Mouse (Mus musculus) myocyte (in vitro differentiated cells): ENCODE results near the gene 6030408B16Rik. TPM values are rescaled to one million over a fixed set of nuclear protein-coding genes. Genes with fewer than 3 reads are reported as not detected.

Source experiments
- H3K27me3 ChIP-seq: one replicate; pipeline ENCODE4 v1.6.1; 2011; ENCODE audit not compliant: control insufficient read depth, insufficient read depth, insufficient read length
- H3K36me3 ChIP-seq: one replicate; pipeline ENCODE4 v1.6.1; 2011; ENCODE audit not compliant: control insufficient read depth, insufficient read depth
- H3K4me2 ChIP-seq: one replicate; pipeline ENCODE4 v1.6.1; 2011; ENCODE audit warnings: low read depth, control low read depth
- H3K4me3 ChIP-seq: one replicate; pipeline ENCODE4 v1.5.1; 2011; ENCODE audit warnings: mild to moderate bottlenecking, control low read depth, moderate library complexity
- H3K79me2 ChIP-seq: one replicate; pipeline ENCODE4 v1.6.1; 2011; ENCODE audit not compliant: control insufficient read depth, insufficient read depth
- H3ac ChIP-seq: one replicate; pipeline ENCODE4 v1.6.1; 2011; ENCODE audit not compliant: control insufficient read depth, insufficient read length
- CEBPB ChIP-seq: IDR thresholded peaks from 2 replicates; pipeline ENCODE4 v1.6.1; 2011; ENCODE audit warnings: mild to moderate bottlenecking, moderate library complexity; ENCODE audit not compliant: poor library complexity, insufficient read depth, severe bottlenecking
- E2F4 ChIP-seq: IDR thresholded peaks from one replicate; pipeline ENCODE4 v1.6.1; 2011; ENCODE audit warnings: mild to moderate bottlenecking, control low read depth, moderate library complexity; ENCODE audit not compliant: insufficient read depth
- MAX ChIP-seq: IDR thresholded peaks from one replicate; pipeline ENCODE4 v1.6.1; 2011; ENCODE audit warnings: low read depth, mild to moderate bottlenecking, control low read depth
- MYOD1 ChIP-seq, 3 experiments: IDR thresholded peaks; one replicate each; pipeline ENCODE4 v1.6.1; 2011; ENCODE audit warnings: control low read depth in 2 of 3, low read depth in 2 of 3, mild to moderate bottlenecking in 2 of 3, moderate library complexity in 1 of 3; ENCODE audit not compliant: insufficient read length in 2 of 3, control insufficient read depth in 1 of 3
- MYOG ChIP-seq, 3 experiments: IDR thresholded peaks; one replicate each; pipeline ENCODE4 v1.6.1; 2011; ENCODE audit warnings: control low read depth in 2 of 3, low read depth in 2 of 3, mild to moderate bottlenecking in 2 of 3; ENCODE audit not compliant: insufficient read length in 2 of 3, control insufficient read depth in 1 of 3, insufficient read depth in 1 of 3
- POLR2A ChIP-seq: IDR thresholded peaks from one replicate; pipeline ENCODE4 v1.6.1; 2011; ENCODE audit warnings: low read depth, mild to moderate bottlenecking, control low read depth, moderate library complexity; ENCODE audit not compliant: insufficient read length
- POLR2AphosphoS2 ChIP-seq: IDR thresholded peaks from one replicate; pipeline ENCODE4 v1.6.1; 2011; ENCODE audit warnings: low read depth, control low read depth; ENCODE audit not compliant: insufficient read length
- REST ChIP-seq: IDR thresholded peaks from one replicate; pipeline ENCODE4 v1.6.1; 2011; ENCODE audit warnings: mild to moderate bottlenecking, control low read depth, moderate library complexity; ENCODE audit not compliant: insufficient read depth, insufficient read length
- SRF ChIP-seq: IDR thresholded peaks from one replicate; pipeline ENCODE4 v1.6.1; 2011; ENCODE audit warnings: low read depth; ENCODE audit not compliant: control insufficient read depth, insufficient read length
- TCF12 ChIP-seq: IDR thresholded peaks from one replicate; pipeline ENCODE4 v1.6.1; 2011; ENCODE audit warnings: mild to moderate bottlenecking, control low read depth; ENCODE audit not compliant: poor library complexity, insufficient read depth, severe bottlenecking
- TCF3 ChIP-seq: IDR thresholded peaks from one replicate; pipeline ENCODE4 v1.6.1; 2011; ENCODE audit warnings: low read depth, control low read depth; ENCODE audit not compliant: insufficient read length
- USF1 ChIP-seq: IDR thresholded peaks from one replicate; pipeline ENCODE4 v1.6.1; 2011; ENCODE audit warnings: low read depth, mild to moderate bottlenecking, control low read depth, moderate library complexity
- polyA plus RNA-seq: library from polyadenylated mRNA; unstranded; fragments of >200 nt; fragmentation: generic; extraction: Trizol; gene quantifications from one replicate; pipeline ENCODE4 v1.2.1, GENCODE M21; 2012; ENCODE audit warnings: missing spikeins

The 6030408B16Rik gene
- polyA plus RNA-seq, 1 experiment = 0.16 TPM

DNA sequence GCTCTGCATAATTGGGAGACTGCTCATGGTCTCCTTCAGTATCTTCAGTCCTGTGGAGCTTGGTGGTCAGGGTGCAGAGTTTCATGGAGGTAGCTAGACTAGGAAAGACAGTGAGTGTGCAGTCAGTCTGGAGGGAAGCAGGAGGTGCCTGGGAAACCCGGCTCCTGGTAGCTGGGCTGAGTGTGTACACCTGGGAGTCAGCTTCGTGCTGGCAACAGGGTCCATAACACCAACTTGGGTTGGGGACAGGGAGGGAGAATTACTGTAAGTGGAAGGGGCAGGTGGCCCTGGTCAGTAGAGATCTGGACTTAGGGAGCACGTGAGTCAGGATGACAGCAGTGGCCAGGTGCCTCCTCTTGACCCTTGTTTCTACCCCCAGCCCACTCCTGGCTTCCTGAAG, 33.1 kb upstream of the 6030408B16Rik start:
- Histone ChIP-seq H3K27me3 (no peaks in the 10 kb centered on the region), H3K4me3 (no peak overlapping the region), H3K4me2 (no peak overlapping the region), H3K36me3 (no peaks in the 10 kb centered on the region), H3K79me2 (no peaks in the 10 kb centered on the region), H3ac (no peak overlapping the region)
- no peak for TF ChIP-seq TCF12
- TF ChIP-seq POLR2AphosphoS2 = peak; percentile 7

DNA sequence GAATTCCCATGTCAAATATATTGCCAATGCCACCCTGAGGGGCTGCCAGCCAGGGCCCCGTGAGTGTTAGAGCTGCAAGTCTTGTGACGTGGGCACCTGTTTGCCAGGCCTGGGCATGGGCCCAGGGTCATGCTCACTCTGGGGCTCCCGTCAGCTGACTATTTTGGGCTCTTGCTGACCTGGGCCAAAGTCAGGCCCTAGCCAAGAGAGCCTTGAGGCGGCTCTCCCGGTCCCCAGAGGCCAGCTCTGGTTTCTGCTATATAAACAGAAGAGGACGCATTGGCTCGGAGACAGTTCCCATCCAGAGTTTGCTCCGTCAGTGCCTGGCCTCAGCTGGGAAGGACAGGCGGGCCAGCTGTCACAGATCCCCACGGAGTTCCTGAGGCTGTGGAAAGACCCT, 32.6 kb upstream of the 6030408B16Rik start:
- Histone ChIP-seq H3K27me3 (no peaks in the 10 kb centered on the region), H3K79me2 (no peaks in the 10 kb centered on the region), H3K4me3 (peak overlapping the region; percentile 16), H3K36me3 (no peaks in the 10 kb centered on the region), H3K4me2 (peak overlapping the region; percentile 41), H3ac (no peak overlapping the region)
- no peak for TF ChIP-seq CEBPB
- no peak for TF ChIP-seq MAX
- peak; percentile 32 to 81 (median 77) for TF ChIP-seq MYOD1 (IDR thresholded peaks at IDR 0.05; ENCODE audit: control insufficient read depth in 1 of 3, insufficient read length in 2 of 3, low read depth in 2 of 3)
- no peak for TF ChIP-seq E2F4
- no peak for TF ChIP-seq TCF3
- TF ChIP-seq REST = no peak
- TF ChIP-seq POLR2A = peak; percentile 54
- TF ChIP-seq MYOG (IDR thresholded peaks at IDR 0.05; ENCODE audit: control insufficient read depth in 1 of 3, insufficient read depth in 1 of 3, insufficient read length in 2 of 3, low read depth in 2 of 3) = peak; percentile 30 to 84 (median 53)
- TF ChIP-seq SRF = no peak
- peak; percentile 22 for TF ChIP-seq POLR2AphosphoS2
- peak; percentile 27 for TF ChIP-seq TCF12
- peak; percentile 10 for TF ChIP-seq USF1

DNA sequence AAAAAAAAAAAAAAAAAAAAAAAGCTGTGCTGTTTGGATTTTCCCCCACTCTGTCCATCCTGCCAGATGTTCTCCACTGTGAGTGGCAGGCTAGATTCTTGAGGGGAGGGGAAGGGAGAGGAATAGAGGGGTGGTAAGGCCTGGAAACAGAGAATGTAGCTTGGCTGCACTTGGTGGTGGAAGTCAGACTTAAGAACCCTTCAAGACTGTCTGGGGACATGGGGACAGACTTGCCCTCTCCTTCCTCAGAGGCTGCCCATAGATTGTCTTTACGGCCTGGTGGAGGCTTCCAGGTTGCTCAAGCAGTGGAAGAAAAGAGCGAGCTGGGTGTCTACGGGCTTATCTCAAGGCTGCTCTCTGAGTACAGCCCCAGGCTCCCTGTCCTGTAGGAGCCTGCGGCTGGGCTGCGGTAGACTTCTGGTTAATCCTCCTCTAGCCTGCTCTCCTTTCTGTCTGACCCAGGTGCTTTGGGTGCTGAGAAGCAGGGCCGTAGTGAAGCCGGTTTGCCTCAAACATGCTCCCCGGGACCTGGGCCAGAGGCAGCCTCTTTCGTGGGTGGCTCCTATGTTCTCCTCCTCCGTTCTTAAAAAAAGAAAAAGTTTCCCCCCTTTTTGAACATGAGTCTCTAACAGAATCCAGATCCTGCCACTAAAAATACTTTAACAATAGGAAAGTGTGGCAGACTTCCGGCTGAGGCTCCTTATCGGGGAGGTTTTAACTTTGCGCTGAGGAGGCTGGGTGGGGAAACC, 32.0 kb upstream of the 6030408B16Rik start:
- Histone ChIP-seq H3K4me2 (peak overlapping the region; percentile 41), H3K79me2 (no peaks in the 10 kb centered on the region), H3K4me3 (peak overlapping the region; percentile 16), H3K36me3 (no peaks in the 10 kb centered on the region), H3ac (no peak overlapping the region), H3K27me3 (no peaks in the 10 kb centered on the region)
- no peak for TF ChIP-seq REST
- TF ChIP-seq SRF = no peak
- no peak for TF ChIP-seq POLR2AphosphoS2
- TF ChIP-seq MYOG (IDR thresholded peaks at IDR 0.05; ENCODE audit: control insufficient read depth in 1 of 3, insufficient read depth in 1 of 3, insufficient read length in 2 of 3, low read depth in 2 of 3) = no peak
- no peak for TF ChIP-seq USF1
- TF ChIP-seq CEBPB = no peak
- no peak for TF ChIP-seq MAX
- TF ChIP-seq E2F4 = no peak
- no peak for TF ChIP-seq MYOD1 (IDR thresholded peaks at IDR 0.05; ENCODE audit: control insufficient read depth in 1 of 3, insufficient read length in 2 of 3, low read depth in 2 of 3)
- no peak for TF ChIP-seq POLR2A

DNA sequence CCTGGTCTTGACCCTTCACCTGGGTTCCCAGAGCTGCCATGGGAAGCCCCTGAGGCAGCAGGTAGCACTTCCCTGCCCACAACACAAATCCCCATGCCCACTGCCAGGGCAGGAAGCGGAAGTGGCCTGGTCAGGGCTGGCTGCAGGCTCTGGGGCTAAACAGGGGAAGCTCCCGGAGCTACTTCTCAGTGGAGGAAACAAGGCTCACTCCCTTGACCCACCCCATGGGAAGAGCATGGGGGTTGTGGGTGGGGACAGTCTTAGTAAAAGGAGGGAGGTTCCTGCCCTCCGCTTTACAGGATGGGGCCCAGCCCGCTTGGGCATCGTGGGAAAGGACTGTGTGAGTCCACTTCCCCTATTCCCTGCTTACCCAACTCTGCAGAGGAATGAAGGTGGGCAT, 30.5 kb upstream of the 6030408B16Rik start:
- H3K79me2 ChIP-seq = peaks cover 3% of the 10 kb centered on the region
- no peak overlapping the region for H3ac ChIP-seq
- H3K4me3 ChIP-seq = peak overlapping the region; percentile 16
- H3K36me3 ChIP-seq = no peaks in the 10 kb centered on the region
- H3K4me2 ChIP-seq = peak overlapping the region; percentile 41
- no peaks in the 10 kb centered on the region for H3K27me3 ChIP-seq
- TF ChIP-seq MYOG (IDR thresholded peaks at IDR 0.05; ENCODE audit: control insufficient read depth in 1 of 3, insufficient read depth in 1 of 3, insufficient read length in 2 of 3, low read depth in 2 of 3) (peak in 1 of 3 experiments; percentile 7), CEBPB (no peak)

DNA sequence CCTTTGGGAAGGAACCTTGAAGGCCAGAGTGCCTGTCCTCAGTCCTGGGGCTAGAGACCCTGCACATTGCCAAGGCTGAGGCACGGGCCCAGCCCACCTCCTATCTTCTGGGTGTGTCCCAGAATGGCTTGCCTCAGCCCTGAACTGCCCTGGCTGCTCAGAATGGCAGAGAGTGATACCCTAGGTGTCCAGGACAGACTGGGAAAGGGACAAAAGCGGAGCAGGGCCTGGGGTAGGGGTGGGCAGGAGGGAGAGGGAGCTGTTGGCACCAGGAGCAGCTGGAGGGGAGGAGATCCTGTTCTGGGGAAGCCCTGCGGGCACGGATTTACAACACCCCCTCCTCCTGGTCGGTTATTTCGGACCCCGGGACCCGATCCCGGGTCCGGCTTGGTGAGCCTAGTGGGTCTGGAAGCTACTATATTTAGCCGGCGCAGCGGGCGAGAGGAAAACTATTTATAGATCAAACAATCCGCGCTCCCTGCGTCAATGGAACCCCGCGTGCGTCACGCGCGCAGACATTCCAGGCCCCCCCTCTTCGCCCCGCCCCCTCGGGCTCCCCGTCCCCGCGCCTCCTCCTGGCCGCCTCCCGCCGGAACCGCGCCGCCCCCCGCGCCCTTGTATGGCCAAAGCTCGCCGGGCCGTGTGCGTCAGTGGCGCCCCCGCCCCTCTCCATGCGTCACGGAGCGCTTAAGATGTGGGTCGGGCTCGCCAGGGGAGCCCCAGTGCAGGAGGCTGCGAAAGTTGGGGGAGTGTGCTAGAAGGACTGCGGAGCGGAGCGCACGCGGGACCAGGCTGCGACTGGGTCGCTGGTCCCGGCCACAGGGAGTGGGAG, 26.7 kb upstream of the 6030408B16Rik start:
- Histone ChIP-seq H3ac (no peak overlapping the region), H3K79me2 (peaks cover 6% of the 10 kb centered on the region), H3K36me3 (peaks cover 4% of the 10 kb centered on the region), H3K4me3 (peak overlapping the region; percentile 49), H3K27me3 (no peaks in the 10 kb centered on the region), H3K4me2 (peak overlapping the region; percentile 100)
- TF ChIP-seq TCF12 (no peak), POLR2AphosphoS2 (peak; percentile 91), POLR2A (peak; percentile 93), TCF3 (no peak), SRF (peak; percentile 99), E2F4 (no peak), REST (no peak), MYOD1 (IDR thresholded peaks at IDR 0.05; ENCODE audit: control insufficient read depth in 1 of 3, insufficient read length in 2 of 3, low read depth in 2 of 3) (peak in 1 of 3 experiments; percentile 11), USF1 (no peak), MAX (no peak), CEBPB (no peak), MYOG (IDR thresholded peaks at IDR 0.05; ENCODE audit: control insufficient read depth in 1 of 3, insufficient read depth in 1 of 3, insufficient read length in 2 of 3, low read depth in 2 of 3) (peak in 1 of 3 experiments; percentile 64)
